Mouse (Mus musculus): ENCODE measurements around the gene Thy1. TPM values are rescaled to one million over a fixed set of nuclear protein-coding genes. Genes with fewer than 3 reads are reported as not detected.

The Thy1 gene
- total and polyA plus RNA-seq, 2 experiments: 0.46 to 3.2 TPM

- Histone ChIP-seq H3K9ac (ENCODE audit: low read depth, low read length) (no peak overlapping the region), H3K36me3 (ENCODE audit: control insufficient read depth, insufficient read depth, low read length) (no peaks in the 10 kb centered on the region), H3K79me2 (ENCODE audit: control insufficient read depth, insufficient read depth, low read length) (no peaks in the 10 kb centered on the region), H3K27ac (replicated peaks; ENCODE audit: insufficient read depth, low read depth, low read length) (no peak overlapping the region), H3K4me1 (ENCODE audit: control insufficient read depth, insufficient read depth, low read length) (no peaks in the 10 kb centered on the region), H3K4me3 (ENCODE audit: insufficient read depth, low read depth, low read length) (no peak overlapping the region), H3K27me3 (ENCODE audit: control insufficient read depth, insufficient read depth, low read length) (peaks cover 2% of the 10 kb centered on the region; the same call in 1 of the 2 replicates)
- WGBS: 81% methylated on average over 5 of the region's 5 CpGs
- TF ChIP-seq CTCF (IDR thresholded peaks at IDR 0.05; ENCODE audit: low read depth, low read length) (no peak), POLR2A (IDR thresholded peaks at IDR 0.05; ENCODE audit: extremely low read depth, insufficient read depth, low read length) (no peak)
- no peak for DNase-seq (ENCODE audit: extremely low read depth, low read depth, low spot score)
Observed at GRCm38 (mm10) chr9:44045884-44046272, 2.7 kb downstream of the Thy1 start.

GRCm38 (mm10) chr9:44046426-44046825 lies 3.2 kb downstream of the Thy1 start:
- Histone ChIP-seq H3K27me3 (ENCODE audit: control insufficient read depth, insufficient read depth, low read length) (peaks cover 2% of the 10 kb centered on the region; the same call in 1 of the 2 replicates), H3K9ac (ENCODE audit: low read depth, low read length) (no peak overlapping the region), H3K4me3 (ENCODE audit: insufficient read depth, low read depth, low read length) (no peak overlapping the region), H3K36me3 (ENCODE audit: control insufficient read depth, insufficient read depth, low read length) (no peaks in the 10 kb centered on the region), H3K27ac (replicated peaks; ENCODE audit: insufficient read depth, low read depth, low read length) (no peak overlapping the region), H3K4me1 (ENCODE audit: control insufficient read depth, insufficient read depth, low read length) (no peaks in the 10 kb centered on the region), H3K79me2 (ENCODE audit: control insufficient read depth, insufficient read depth, low read length) (no peaks in the 10 kb centered on the region)
- TF ChIP-seq CTCF (IDR thresholded peaks at IDR 0.05; ENCODE audit: low read depth, low read length): no peak
- no peak for TF ChIP-seq POLR2A (IDR thresholded peaks at IDR 0.05; ENCODE audit: extremely low read depth, insufficient read depth, low read length)
- WGBS: 84% methylated on average over 12 of the region's 12 CpGs
- DNase-seq (ENCODE audit: extremely low read depth, low read depth, low spot score): no peak

GRCm38 (mm10) chr9:44047071-44047470 lies 3.9 kb downstream of the Thy1 start:
- Histone ChIP-seq H3K27ac (replicated peaks; ENCODE audit: insufficient read depth, low read depth, low read length) (no peak overlapping the region), H3K9ac (ENCODE audit: low read depth, low read length) (no peak overlapping the region), H3K4me3 (ENCODE audit: insufficient read depth, low read depth, low read length) (no peak overlapping the region), H3K27me3 (ENCODE audit: control insufficient read depth, insufficient read depth, low read length) (peaks cover 2% of the 10 kb centered on the region; the same call in 1 of the 2 replicates), H3K79me2 (ENCODE audit: control insufficient read depth, insufficient read depth, low read length) (no peaks in the 10 kb centered on the region), H3K4me1 (ENCODE audit: control insufficient read depth, insufficient read depth, low read length) (no peaks in the 10 kb centered on the region), H3K36me3 (ENCODE audit: control insufficient read depth, insufficient read depth, low read length) (no peaks in the 10 kb centered on the region)
- DNase-seq (ENCODE audit: extremely low read depth, low read depth, low spot score): no peak
- TF ChIP-seq CTCF (IDR thresholded peaks at IDR 0.05; ENCODE audit: low read depth, low read length): no peak
- TF ChIP-seq POLR2A (IDR thresholded peaks at IDR 0.05; ENCODE audit: extremely low read depth, insufficient read depth, low read length): no peak
- WGBS: 66% methylated on average over 6 of the region's 6 CpGs

- H3K27ac ChIP-seq (replicated peaks; ENCODE audit: insufficient read depth, low read depth, low read length): no peak overlapping the region
- no peaks in the 10 kb centered on the region for H3K79me2 ChIP-seq (ENCODE audit: control insufficient read depth, insufficient read depth, low read length)
- WGBS: 76% methylated on average over 14 of the region's 14 CpGs
- no peak overlapping the region for H3K4me3 ChIP-seq (ENCODE audit: insufficient read depth, low read depth, low read length)
- no peaks in the 10 kb centered on the region for H3K36me3 ChIP-seq (ENCODE audit: control insufficient read depth, insufficient read depth, low read length)
- DNase-seq (ENCODE audit: extremely low read depth, low read depth, low spot score): no peak
- H3K27me3 ChIP-seq (ENCODE audit: control insufficient read depth, insufficient read depth, low read length): peaks cover 2% of the 10 kb centered on the region; the same call in 1 of the 2 replicates
- TF ChIP-seq POLR2A (IDR thresholded peaks at IDR 0.05; ENCODE audit: extremely low read depth, insufficient read depth, low read length) (no peak), CTCF (IDR thresholded peaks at IDR 0.05; ENCODE audit: low read depth, low read length) (no peak)
- no peak overlapping the region for H3K9ac ChIP-seq (ENCODE audit: low read depth, low read length)
- no peaks in the 10 kb centered on the region for H3K4me1 ChIP-seq (ENCODE audit: control insufficient read depth, insufficient read depth, low read length)
Observed at GRCm38 (mm10) chr9:44047571-44048490, 4.6 kb downstream of the Thy1 start.

GRCm38 (mm10) chr9:44048541-44049380 lies 5.6 kb downstream of the Thy1 start:
- H3K27me3 ChIP-seq (ENCODE audit: control insufficient read depth, insufficient read depth, low read length): peaks cover 2% of the 10 kb centered on the region; the same call in 1 of the 2 replicates
- TF ChIP-seq CTCF (IDR thresholded peaks at IDR 0.05; ENCODE audit: low read depth, low read length) (no peak), POLR2A (IDR thresholded peaks at IDR 0.05; ENCODE audit: extremely low read depth, insufficient read depth, low read length) (no peak)
- no peak overlapping the region for H3K9ac ChIP-seq (ENCODE audit: low read depth, low read length)
- no peaks in the 10 kb centered on the region for H3K4me1 ChIP-seq (ENCODE audit: control insufficient read depth, insufficient read depth, low read length)
- 78% methylated on average over 15 of the region's 15 CpGs for WGBS
- no peak overlapping the region for H3K27ac ChIP-seq (replicated peaks; ENCODE audit: insufficient read depth, low read depth, low read length)
- no peak for DNase-seq (ENCODE audit: extremely low read depth, low read depth, low spot score)
- no peak overlapping the region for H3K4me3 ChIP-seq (ENCODE audit: insufficient read depth, low read depth, low read length)
- no peaks in the 10 kb centered on the region for H3K36me3 ChIP-seq (ENCODE audit: control insufficient read depth, insufficient read depth, low read length)
- no peaks in the 10 kb centered on the region for H3K79me2 ChIP-seq (ENCODE audit: control insufficient read depth, insufficient read depth, low read length)
